ENCODE assay signal across 24 mouse cellular contexts in genomic region chr14:20924071-20924789, GRCm38 (mm10). TPM values are rescaled to one million over a fixed set of nuclear protein-coding genes. Genes with fewer than 3 reads are reported as not detected.
DNase-seq lines count a peak whose midpoint lies in the region; ATAC-seq and TF ChIP-seq lines count a peak whose summit lies in the region.
"Had no signal": no experiment of that assay in that cellular context is flagged by ENCODE, and none has a peak within 500 bp of the region (broad histone marks: within the 10 kb centered on the region; RNA-seq: fewer than 3 reads in every experiment).

No protein-coding gene starts in this region.

- peaks cover 6% of the 10 kb centered on the region for H3K9me3 ChIP-seq in CH12.LX (replicated peaks; ENCODE audit: low read length)
- H3K9me3 ChIP-seq in liver, embryonic 15.5 days (replicated peaks) = no peaks in the 10 kb centered on the region
- H3K9me3 ChIP-seq in hindbrain, embryonic 14.5 days (ENCODE audit: control insufficient read depth, low read length) = no peaks in the 10 kb centered on the region
- no peaks in the 10 kb centered on the region for H3K9me3 ChIP-seq in midbrain, embryonic 16.5 days (replicated peaks; ENCODE audit: control insufficient read depth, low read length, poor library complexity, severe bottlenecking)
- H3K9me3 ChIP-seq: embryonic facial prominence, embryonic 13.5 days; heart, embryonic 10.5 days; limb, embryonic 13.5 days had no signal

- dilution Hi-C loops in CH12.LX (cut with MboI; ENCODE audit: extremely low pct_ligation_motif_present, extremely low pct_unique_long_range_greater_than_20kb, low sequenced_read_pairs) = no loop called here

- peak; percentile 50 for TF ChIP-seq EP300 in CH12.LX (IDR thresholded peaks at IDR 0.05; ENCODE audit: low read length)

- H3K27me3 ChIP-seq in spleen, adult 2 months (ENCODE audit: control insufficient read depth, insufficient read depth, low read length) = no peaks in the 10 kb centered on the region
- H3K27me3 ChIP-seq in CH12.LX (replicated peaks) = no peaks in the 10 kb centered on the region
- H3K27me3 ChIP-seq in liver, embryonic 15.5 days = no peaks in the 10 kb centered on the region
- H3K27me3 ChIP-seq in hindbrain, embryonic 14.5 days (ENCODE audit: control insufficient read depth, insufficient read depth, low read length) = no peaks in the 10 kb centered on the region
- no peaks in the 10 kb centered on the region for H3K27me3 ChIP-seq in midbrain, embryonic 16.5 days (ENCODE audit: control insufficient read depth, insufficient read depth, low read depth, low read length)
- H3K27me3 ChIP-seq: embryonic facial prominence, embryonic 13.5 days; limb, embryonic 13.5 days had no signal

- no peaks in the 10 kb centered on the region for H3K79me2 ChIP-seq in CH12.LX (replicated peaks; ENCODE audit: control insufficient read depth, extremely low read depth, insufficient read depth, poor library complexity, severe bottlenecking)

- H3K9ac ChIP-seq in CH12.LX (ENCODE audit: insufficient read depth, low read depth) = no peak overlapping the region
- H3K9ac ChIP-seq in liver, embryonic 15.5 days = no peak overlapping the region
- H3K9ac ChIP-seq in hindbrain, embryonic 14.5 days = no peak overlapping the region
- no peak overlapping the region for H3K9ac ChIP-seq in midbrain, embryonic 16.5 days (ENCODE audit: low read depth, low read length)
- H3K9ac ChIP-seq: embryonic facial prominence, embryonic 13.5 days; limb, embryonic 13.5 days; lung, embryonic 14.5 days had no signal

- H3K4me1 ChIP-seq in spleen, adult 2 months (ENCODE audit: control insufficient read depth, insufficient read depth, insufficient read length) = peaks cover 10% of the 10 kb centered on the region; the same call in 1 of the 2 replicates
- H3K4me1 ChIP-seq in CH12.LX (ENCODE audit: control insufficient read depth in 1 of 2, insufficient read depth in 2 of 2) = peaks cover 2 to 19% of the 10 kb centered on the region in 2 experiments; a peak in 2 of 4 replicates
- H3K4me1 ChIP-seq in liver, embryonic 15.5 days (replicated peaks) = peaks cover 41% of the 10 kb centered on the region
- no peaks in the 10 kb centered on the region for H3K4me1 ChIP-seq in hindbrain, embryonic 14.5 days (replicated peaks; ENCODE audit: control insufficient read depth, insufficient read depth, low read length)
- no peaks in the 10 kb centered on the region; the same call in 1 of the 2 replicates for H3K4me1 ChIP-seq in midbrain, embryonic 16.5 days (ENCODE audit: control insufficient read depth, insufficient read depth, low read length)
- H3K4me1 ChIP-seq: heart, embryonic 10.5 days; limb, embryonic 13.5 days had no signal

- no peak for TF ChIP-seq CTCF in spleen, adult 2 months (IDR thresholded peaks at IDR 0.05; ENCODE audit: extremely low read depth, insufficient read depth, insufficient read length, insufficient replicate concordance)
- no peak for TF ChIP-seq CTCF in CH12.LX (conservative IDR thresholded peaks at IDR 0.05 in 1 of 2, IDR thresholded peaks at IDR 0.05 in 1 of 2; ENCODE audit: low read depth in 2 of 2, low read length in 2 of 2)

- no peak for DNase-seq in spleen, adult 2 months (ENCODE audit: low read depth in 1 of 2, low spot score in 2 of 2)
- DNase-seq in spleen, adult 18-20 months = no peak
- DNase-seq in CH12.LX (ENCODE audit: extremely low read depth) = peak; percentile 27
- DNase-seq in natural killer cell, adult 2 months (ENCODE audit: low spot score in 2 of 2) = peak; percentile 13 to 44
- no peak for DNase-seq in hindbrain, embryonic 14.5 days (ENCODE audit: low spot score)
- DNase-seq in embryo, embryonic 11 days = no peak
- DNase-seq: adrenal gland, adult 2 months; cerebellum, adult 11-12 months; cerebellum, postnatal 10 days; gastrocnemius, adult 2 months; kidney, postnatal 25 days; layer of hippocampus, postnatal 36 days; lung, embryonic 14.5 days; lung, postnatal 4 days; right cerebral cortex, postnatal 25 days had no signal

- peak overlapping the region; percentile 29; the same call in 1 of the 2 replicates for H3K4me2 ChIP-seq in CH12.LX (ENCODE audit: insufficient read depth, low read depth, poor library complexity, severe bottlenecking)
- H3K4me2 ChIP-seq in liver, embryonic 15.5 days = no peak overlapping the region
- no peak overlapping the region for H3K4me2 ChIP-seq in hindbrain, embryonic 14.5 days (replicated peaks)
- H3K4me2 ChIP-seq in midbrain, embryonic 16.5 days (ENCODE audit: low read length) = no peak overlapping the region
- H3K4me2 ChIP-seq: embryonic facial prominence, embryonic 13.5 days; limb, embryonic 13.5 days; lung, embryonic 14.5 days had no signal

- no peak for ATAC-seq in liver, embryonic 15.5 days (ENCODE audit: insufficient read depth)
- no peak for ATAC-seq in hindbrain, embryonic 14.5 days (ENCODE audit: low FRiP score)
- no peak for ATAC-seq in midbrain, embryonic 16.5 days
- ATAC-seq: CD4-positive, CD25-positive, alpha-beta regulatory T cell, adult 4 months; forebrain, embryonic 14.5 days; intestine, postnatal 0 days had no signal

- H3K36me3 ChIP-seq in spleen, adult 2 months (ENCODE audit: control insufficient read depth, insufficient read depth, low read length) = no peaks in the 10 kb centered on the region
- H3K36me3 ChIP-seq in CH12.LX (replicated peaks in 1 of 2; ENCODE audit: control insufficient read depth in 1 of 2, insufficient read depth in 1 of 2, low read length in 1 of 2) = no peaks in the 10 kb centered on the region
- no peaks in the 10 kb centered on the region for H3K36me3 ChIP-seq in liver, embryonic 15.5 days (replicated peaks)
- no peaks in the 10 kb centered on the region for H3K36me3 ChIP-seq in hindbrain, embryonic 14.5 days (replicated peaks; ENCODE audit: control insufficient read depth, insufficient read depth)
- no peaks in the 10 kb centered on the region for H3K36me3 ChIP-seq in midbrain, embryonic 16.5 days (ENCODE audit: control insufficient read depth, insufficient read depth, low read length)
- H3K36me3 ChIP-seq: embryonic facial prominence, embryonic 13.5 days; heart, embryonic 10.5 days; limb, embryonic 13.5 days had no signal

- WGBS in spleen, adult 2 months = 14% methylated on average over 5 of the region's 5 CpGs
- WGBS in liver, embryonic 15.5 days (ENCODE audit: insufficient replicate concordance) = 17% methylated on average over 5 of the region's 5 CpGs
- WGBS in hindbrain, embryonic 14.5 days = 84% methylated on average over 5 of the region's 5 CpGs
- WGBS in midbrain, embryonic 16.5 days = 90% methylated on average over 5 of the region's 5 CpGs

- peak overlapping the region; percentile 35; the same call in 1 of the 2 replicates for H3K27ac ChIP-seq in spleen, adult 2 months (ENCODE audit: insufficient read depth, low read length)
- no peak overlapping the region for H3K27ac ChIP-seq in CH12.LX (ENCODE audit: insufficient read depth, low read depth)
- peak overlapping the region; percentile 34 for H3K27ac ChIP-seq in liver, embryonic 15.5 days (replicated peaks)
- H3K27ac ChIP-seq in hindbrain, embryonic 14.5 days = no peak overlapping the region
- H3K27ac ChIP-seq in midbrain, embryonic 16.5 days (ENCODE audit: low read length) = no peak overlapping the region
- H3K27ac ChIP-seq: embryonic facial prominence, embryonic 13.5 days; gastrocnemius, adult 2 months; heart, embryonic 10.5 days; layer of hippocampus, adult 2 months; limb, embryonic 13.5 days had no signal

- H3K4me3 ChIP-seq in spleen, adult 2 months (ENCODE audit: extremely low read depth, insufficient read depth, insufficient read length) = no peak overlapping the region
- no peak overlapping the region for H3K4me3 ChIP-seq in CH12.LX (replicated peaks in 1 of 3; ENCODE audit: low read depth in 2 of 3, low read length in 2 of 3, poor library complexity in 1 of 3)
- H3K4me3 ChIP-seq in liver, embryonic 15.5 days (replicated peaks) = no peak overlapping the region
- H3K4me3 ChIP-seq in hindbrain, embryonic 14.5 days (replicated peaks; ENCODE audit: low read length) = no peak overlapping the region
- no peak overlapping the region for H3K4me3 ChIP-seq in midbrain, embryonic 16.5 days (ENCODE audit: low read depth, low read length)
- H3K4me3 ChIP-seq: embryonic facial prominence, embryonic 13.5 days; gastrocnemius, adult 2 months; heart, embryonic 10.5 days; layer of hippocampus, adult 2 months; limb, embryonic 13.5 days had no signal

- no peak for TF ChIP-seq RAD21 in CH12.LX (IDR thresholded peaks at IDR 0.05; ENCODE audit: low read depth, low read length)

- in situ Hi-C loops in CH12.LX (cut with MboI; ENCODE audit: low pct_ligation_motif_present, low pct_unique_long_range_greater_than_20kb, low sequenced_read_pairs) = no loop called here

- no peak for TF ChIP-seq POLR2A in spleen, adult 2 months (IDR thresholded peaks at IDR 0.05; ENCODE audit: low read depth, low read length)
- no peak for TF ChIP-seq POLR2A in CH12.LX (IDR thresholded peaks at IDR 0.05; ENCODE audit: low read depth, low read length)

TF ChIP-seq in CH12.LX, 34 proteins besides CTCF, POLR2A, EP300 and RAD21:
- peak; percentile 61 for TF ChIP-seq ETS1 (conservative IDR thresholded peaks at IDR 0.05; ENCODE audit: low read depth, low read length)
- TF ChIP-seq BHLHE40 (IDR thresholded peaks at IDR 0.05; ENCODE audit: low read depth, low read length) = peak; percentile 33; the same call in 1 of the 2 replicates
- peak; percentile 46; the same call in 1 of the 2 replicates for TF ChIP-seq JUND (conservative IDR thresholded peaks at IDR 0.05; ENCODE audit: low read depth, low read length)
- TF ChIP-seq JUN (IDR thresholded peaks at IDR 0.05; ENCODE audit: insufficient read depth, low read depth, low read length) = 0 out of 2 replicates have a peak, but pooled peaks have one; percentile 21
- TF ChIP-seq ZKSCAN1 (IDR thresholded peaks at IDR 0.05; ENCODE audit: borderline replicate concordance, low read depth, low read length) = no peak
- no peak for TF ChIP-seq NRF1 (IDR thresholded peaks at IDR 0.05; ENCODE audit: low read depth, low read length)
- no peak for TF ChIP-seq KAT2A (IDR thresholded peaks at IDR 0.05; ENCODE audit: insufficient replicate concordance, low read length)
- peak; percentile 69 for TF ChIP-seq MEF2A (IDR thresholded peaks at IDR 0.05; ENCODE audit: borderline replicate concordance, low read depth, low read length)
- 0 out of 2 replicates have a peak, but pooled peaks have one; percentile 34 for TF ChIP-seq MAFK (IDR thresholded peaks at IDR 0.05; ENCODE audit: insufficient replicate concordance, low read length)
- TF ChIP-seq SIN3A (IDR thresholded peaks at IDR 0.05; ENCODE audit: low read length) = peak; percentile 40; the same call in 1 of the 2 replicates

RNA-seq across cellular contexts. Expression of gene Vcl, which starts 5.0 kb away (rescaled TPM):
- polyA plus RNA-seq in spleen, adult 2 months (2012; rRNA removed) = 20.3 and 25.0 TPM in 2 replicates
- total RNA-seq in CH12.LX (2012; rRNA removed) = 2.1 and 2.6 TPM in 2 replicates
- total RNA-seq in CH12.LX (2014; rRNA removed) = 3.9 and 4.6 TPM in 2 replicates
- polyA plus RNA-seq in CH12.LX (2012; ENCODE audit: insufficient read length, low read depth) = 4.5 and 7.1 TPM in 2 replicates
- 17.0 and 18.0 TPM in 2 replicates for polyA plus RNA-seq in liver, embryonic 15.5 days (2015; fragmentation: Nextera tagmentation; extraction: Ambion mirVana)
- polyA plus RNA-seq in hindbrain, embryonic 14.5 days (2014; fragmentation: Nextera tagmentation; extraction: Ambion mirVana) = 19.3 and 19.7 TPM in 2 replicates
- 11.9 and 12.6 TPM in 2 replicates for polyA plus RNA-seq in midbrain, embryonic 16.5 days (2015; fragmentation: Nextera tagmentation; extraction: Ambion mirVana)

Comparison
In these comparisons a context has a peak if more than half of its experiments do, and no peak if none do; other contexts are left out.
1. DNase-seq: peak in CH12.LX (single experiment) and natural killer cell, adult 2 months (2 of 2); none in spleen, adult 2 months (0 of 2), spleen, adult 18-20 months (0 of 2), hindbrain, embryonic 14.5 days (single experiment) and embryo, embryonic 11 days (single experiment).
2. H3K27ac ChIP-seq: peak in spleen, adult 2 months (single experiment) and liver, embryonic 15.5 days (single experiment); none in CH12.LX (single experiment), hindbrain, embryonic 14.5 days (single experiment) and midbrain, embryonic 16.5 days (single experiment).